Mouse (Mus musculus) regulatory T cell (primary cell): ENCODE results near the gene Olfr1131.
"Not testable (repeated sequence)": the region's sequence is repeated elsewhere in the genome, so short reads cannot be mapped to it uniquely, and the experiment has no call there.

Experiments
- in situ Hi-C: fragments of 300-600 bp; cut with MboI, MseI; formaldehyde crosslinking; loops from one replicate; pipeline ENCODE4 v1.15.1; 2025; ENCODE audit warnings: high pct_unique_total_duplicates

The Olfr1131 gene

DNA sequence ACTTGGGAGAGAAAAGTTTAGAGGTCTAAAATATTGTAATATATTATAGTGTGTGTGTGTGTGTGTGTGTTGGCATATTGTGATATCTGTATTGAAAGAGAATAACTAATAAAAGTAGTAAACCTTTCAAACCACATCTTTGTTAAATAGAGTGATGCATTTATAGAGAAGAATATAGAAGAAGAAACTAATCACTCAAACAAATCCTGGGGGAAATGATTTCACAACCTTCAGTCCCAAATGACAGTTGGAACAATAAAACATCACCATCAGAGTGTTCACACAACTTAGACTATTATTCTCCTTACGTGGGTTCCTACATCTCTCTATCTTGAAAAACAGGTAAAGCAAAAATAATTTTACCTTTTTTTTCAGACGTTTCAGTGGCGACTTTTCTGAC lies at the start of gene Olfr1131:
Gene Olfr1131, plus strand, starts transcription at position 301 of the 400 bp plus-strand sequence.
- in situ Hi-C loops: no loop called here

DNA sequence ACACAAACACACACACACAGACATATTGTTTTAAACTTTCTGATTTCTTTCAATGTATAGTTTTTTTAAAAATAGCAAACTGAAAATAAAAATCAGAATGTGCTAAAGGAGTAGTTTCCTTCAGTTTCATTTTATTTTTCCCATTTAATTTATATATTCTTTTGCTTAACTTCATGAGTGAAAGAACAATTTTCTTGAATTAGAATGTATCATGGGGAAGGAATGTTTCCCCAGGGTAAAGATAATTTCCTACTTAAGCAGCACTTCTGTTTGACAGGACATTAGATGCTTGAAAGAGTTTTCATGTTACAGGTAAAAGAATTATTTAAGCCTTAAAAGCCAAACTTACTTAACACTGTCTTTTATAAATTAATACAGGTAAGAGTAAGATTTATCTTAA lies 21.0 kb upstream of the Olfr1131 start, which contains the start of gene Olfr1130:
Gene Olfr1130, plus strand, starts transcription at position 301 of the 400 bp plus-strand sequence.
- in situ Hi-C loops: not testable (repeated sequence)

DNA sequence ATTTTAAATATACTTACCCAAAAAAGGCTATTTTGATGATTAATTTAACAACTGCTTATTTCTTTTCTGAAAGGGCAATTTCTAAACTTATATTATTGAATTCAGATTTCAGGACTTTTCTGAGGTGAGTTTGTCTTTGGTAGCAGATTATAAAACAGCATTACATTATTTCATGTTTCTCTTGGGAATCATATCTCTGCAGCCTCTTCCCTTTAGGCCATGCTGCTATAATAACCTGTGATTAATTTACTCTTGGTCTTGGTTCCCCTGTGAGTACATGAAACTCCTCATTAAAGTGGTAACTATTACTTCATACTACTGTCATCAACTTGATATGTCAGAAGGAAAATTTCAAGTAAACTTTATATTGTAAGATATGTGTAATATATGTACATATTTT lies 10.5 kb downstream of the Olfr1131 start, which contains the start of gene Olfr1132:
Gene Olfr1132, minus strand, starts transcription at position 101 of the 400 bp plus-strand sequence.
- in situ Hi-C loops: no loop called here

DNA sequence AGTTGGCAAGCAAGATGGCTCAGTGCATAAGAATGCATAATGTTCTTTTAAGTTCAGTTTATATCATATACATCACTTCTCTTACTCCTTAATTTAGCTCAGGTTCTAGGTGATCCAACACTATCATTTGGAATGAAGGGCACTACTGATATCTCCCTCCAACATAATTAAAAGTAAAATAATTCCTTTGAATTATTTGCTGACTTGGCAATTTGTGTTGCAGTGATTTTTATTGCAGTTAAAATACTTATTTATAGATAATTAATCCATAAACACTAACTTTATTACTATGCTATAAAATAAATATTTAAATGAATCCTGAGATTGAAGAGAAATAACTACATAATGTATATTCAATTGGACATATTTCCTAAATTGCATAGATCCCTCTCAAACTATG lies 15.5 kb downstream of the Olfr1131 start:
- in situ Hi-C loops: no loop called here

DNA sequence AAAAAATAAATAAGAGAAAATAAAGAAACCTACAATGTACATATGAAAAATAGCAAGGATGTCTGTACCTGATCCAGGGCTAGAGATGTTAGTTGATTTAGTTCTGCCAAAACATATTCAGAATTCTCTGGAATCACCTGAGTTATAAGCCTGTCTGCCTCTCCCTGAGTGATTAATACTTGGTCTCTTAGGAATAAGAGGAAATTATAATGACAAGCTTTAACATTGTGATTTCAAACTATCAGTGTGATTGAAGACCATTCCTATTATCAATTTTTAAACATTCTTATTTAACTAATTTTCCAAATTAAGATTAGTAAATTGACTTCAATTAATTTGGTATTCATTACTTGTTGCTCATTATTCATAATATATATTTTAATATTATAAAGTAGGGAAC lies 20.4 kb downstream of the Olfr1131 start, which contains the start of gene Olfr1133:
Gene Olfr1133, minus strand, starts transcription at position 101 of the 400 bp plus-strand sequence.
- in situ Hi-C loops: no loop called here

DNA sequence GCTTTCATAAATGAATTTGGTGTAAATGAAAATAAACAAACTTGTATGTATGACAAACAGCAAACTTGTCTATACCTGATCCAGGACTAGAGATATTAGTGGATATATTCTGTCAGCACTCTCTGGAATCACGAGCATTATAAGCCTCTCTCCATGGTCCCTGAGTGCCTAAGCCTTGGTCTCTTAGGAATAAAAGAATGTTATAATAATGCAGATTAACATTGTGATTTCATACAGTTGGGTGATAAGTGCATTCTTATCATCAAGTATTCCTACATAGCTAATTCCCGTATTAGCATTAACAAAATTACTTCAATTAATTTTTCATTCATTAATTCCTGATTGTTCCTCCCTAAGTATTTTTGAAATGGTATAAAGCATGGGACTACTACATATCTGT lies 31.5 kb downstream of the Olfr1131 start, which contains the start of gene Olfr1134:
Gene Olfr1134, minus strand, starts transcription at position 101 of the 400 bp plus-strand sequence.
- in situ Hi-C loops: no loop called here

DNA sequence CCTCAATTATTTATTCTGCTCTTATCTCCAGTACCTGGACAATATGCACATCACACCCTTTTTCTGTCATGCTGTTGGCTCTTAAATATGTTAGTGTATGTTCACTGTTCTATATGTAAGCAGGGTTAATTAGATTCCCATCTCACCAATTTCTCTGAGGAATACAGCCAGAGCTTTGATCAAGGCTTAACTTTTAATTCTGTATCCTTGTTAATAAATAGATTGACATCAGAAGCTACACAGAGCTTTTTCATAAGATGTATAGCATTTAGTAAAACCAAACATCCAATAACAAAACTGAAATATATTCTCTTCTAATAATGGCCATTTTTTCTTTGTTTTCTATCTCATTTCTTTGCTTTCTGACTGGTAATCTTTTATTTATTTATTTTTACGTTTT lies 46.7 kb downstream of the Olfr1131 start, which contains the start of gene Olfr1135:
Gene Olfr1135, minus strand, starts transcription at position 101 of the 400 bp plus-strand sequence.
- in situ Hi-C loops: no loop called here
